Mouse (Mus musculus): ENCODE results near the gene Peak1.

Gene Peak1

DNA sequence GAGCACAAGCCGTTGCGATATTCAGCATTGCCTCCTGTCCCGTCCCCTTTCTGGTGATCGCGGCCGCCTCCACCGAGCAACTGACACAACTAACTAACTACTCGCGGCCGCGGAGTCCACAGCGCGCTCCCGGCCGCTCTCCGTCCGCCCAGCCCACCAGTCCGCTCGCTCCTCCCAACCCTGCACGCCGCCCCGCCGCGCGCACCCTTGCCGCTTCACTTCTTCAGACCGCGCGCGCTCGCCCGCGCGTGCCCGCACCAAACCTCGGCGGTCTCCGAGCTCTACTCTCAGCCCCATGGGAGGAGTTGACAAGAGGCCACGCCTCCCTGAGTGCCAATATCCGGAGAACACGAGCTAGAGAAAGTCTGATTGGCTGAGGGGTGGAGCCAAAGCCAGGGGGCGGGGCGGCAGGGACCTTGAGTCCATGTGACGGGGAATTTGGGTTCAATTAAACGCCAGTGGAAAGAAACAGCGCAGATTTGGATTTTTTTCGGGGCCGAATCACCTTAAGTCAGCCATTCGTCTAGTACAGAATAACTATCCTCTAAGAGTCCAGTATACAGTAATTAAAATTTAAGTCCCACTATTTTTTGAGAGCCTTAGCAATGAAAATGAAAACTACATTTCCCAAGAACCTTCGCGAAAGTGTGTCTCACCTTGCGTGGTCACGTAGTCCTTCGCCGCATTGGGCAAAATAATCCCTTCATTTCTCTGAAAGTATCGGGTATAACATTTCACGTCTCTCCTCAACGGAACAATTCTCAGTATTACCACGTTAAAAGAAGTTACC, at the start of gene Peak1, which contains the start of gene Hmg20a:
Gene Peak1 (minus strand): TSS at position 120 of the 790 bp plus-strand sequence.
Gene Hmg20a (plus strand): TSS at position 662 of the 790 bp plus-strand sequence.
- peak; percentile 91 for ATAC-seq (ENCODE audit: insufficient number of reproducible peaks, low FRiP score, low TSS enrichment)

DNA sequence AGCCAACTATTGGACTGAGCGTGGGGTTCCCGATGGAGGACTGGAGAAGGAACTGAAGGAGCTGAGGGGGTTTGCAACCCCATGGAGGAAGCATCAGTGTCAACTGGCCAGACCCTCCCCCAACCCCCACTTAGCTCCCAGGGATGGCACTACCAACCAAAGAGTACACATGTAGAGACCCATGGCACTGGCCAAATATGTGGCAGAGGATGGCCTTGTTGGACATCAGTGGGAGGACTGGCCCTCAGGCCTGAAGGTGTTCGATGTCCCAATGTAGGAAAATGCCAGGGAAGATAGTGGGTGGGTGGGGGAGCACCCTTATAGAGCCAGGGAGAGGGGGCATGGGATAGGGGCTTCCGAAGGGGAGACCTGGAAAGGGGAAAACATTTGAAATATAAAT, 48.4 kb upstream of the Peak1 start:
- ATAC-seq (ENCODE audit: insufficient number of reproducible peaks, low FRiP score, low TSS enrichment) = no peak

DNA sequence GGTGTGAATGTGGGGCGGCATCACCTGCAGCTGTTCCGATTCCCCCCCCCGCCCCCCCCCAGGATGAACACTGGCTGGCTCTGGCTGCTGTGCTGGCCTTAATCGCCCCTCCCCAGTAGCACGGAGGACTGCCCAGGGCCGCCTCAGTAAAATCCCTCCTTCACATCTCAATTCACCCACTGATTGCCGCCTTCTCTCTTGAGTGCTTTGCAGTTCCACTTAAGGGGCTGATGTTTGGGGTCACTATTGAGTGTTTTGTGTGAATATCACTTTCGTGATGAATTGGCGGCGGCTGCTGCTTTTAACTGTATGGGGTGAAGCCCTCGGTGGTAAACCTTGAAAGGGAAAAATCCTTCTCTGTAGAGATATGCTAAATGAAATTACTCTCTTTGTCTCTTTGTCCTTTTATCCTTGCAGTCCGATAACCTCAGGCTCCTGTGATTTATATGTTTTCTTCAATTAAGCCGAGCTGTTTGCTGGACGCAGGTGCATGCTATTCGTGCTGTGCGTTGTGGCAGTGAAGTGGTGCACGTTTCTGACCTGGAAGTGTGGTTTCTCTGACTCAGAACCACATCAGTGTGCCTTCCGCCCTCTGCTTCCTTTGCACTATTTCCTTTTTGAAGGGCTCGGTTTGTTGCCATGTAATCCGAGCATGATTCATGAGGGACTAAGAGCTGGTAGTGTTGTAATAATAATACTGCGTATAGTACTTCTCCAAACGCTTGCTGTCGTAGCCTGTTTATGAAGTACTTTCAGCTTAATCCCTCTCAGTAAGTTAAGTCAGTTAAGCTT, 47.2 kb upstream of the Peak1 start:
- ATAC-seq (ENCODE audit: insufficient number of reproducible peaks, low FRiP score, low TSS enrichment) = no peak

DNA sequence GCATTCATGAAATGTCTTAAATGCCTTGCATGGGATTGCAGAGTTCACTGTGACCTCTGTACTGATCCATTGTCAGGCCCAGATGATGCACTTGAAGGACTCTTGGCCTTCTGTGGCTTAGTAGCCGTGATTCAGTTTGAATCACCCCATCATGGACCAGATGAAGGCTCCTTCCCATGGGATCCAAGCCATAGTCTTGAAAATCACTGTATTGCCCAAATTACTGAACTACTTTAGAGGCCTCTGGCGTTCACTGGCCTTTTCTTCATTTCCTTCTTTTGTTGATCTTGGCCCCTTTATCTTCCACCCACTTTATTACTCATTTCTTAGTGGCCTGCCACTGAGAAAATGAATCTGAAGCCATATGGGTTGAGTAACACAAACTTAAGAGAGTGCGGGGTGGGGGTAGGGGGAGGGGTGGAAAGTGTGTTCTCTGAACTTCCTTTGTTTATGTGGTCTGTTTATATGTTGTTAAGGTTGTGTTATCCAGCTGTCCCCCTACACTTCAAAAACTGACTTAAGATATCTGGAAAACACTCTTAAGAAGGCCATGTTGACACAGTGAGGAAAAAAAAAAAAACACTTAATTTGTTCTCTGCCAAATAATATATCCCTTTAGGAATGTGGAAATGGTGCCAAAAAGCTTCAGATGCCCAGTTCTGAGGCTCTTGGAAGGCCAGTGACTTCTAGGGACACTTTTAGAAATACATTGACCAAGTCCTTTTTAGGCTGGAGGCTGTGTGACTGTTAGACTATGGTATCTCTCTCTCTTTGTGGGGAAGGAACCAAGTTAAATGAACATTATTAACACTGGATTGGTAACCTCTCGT, 46.0 kb upstream of the Peak1 start:
- ATAC-seq (ENCODE audit: insufficient number of reproducible peaks, low FRiP score, low TSS enrichment) = no peak

DNA sequence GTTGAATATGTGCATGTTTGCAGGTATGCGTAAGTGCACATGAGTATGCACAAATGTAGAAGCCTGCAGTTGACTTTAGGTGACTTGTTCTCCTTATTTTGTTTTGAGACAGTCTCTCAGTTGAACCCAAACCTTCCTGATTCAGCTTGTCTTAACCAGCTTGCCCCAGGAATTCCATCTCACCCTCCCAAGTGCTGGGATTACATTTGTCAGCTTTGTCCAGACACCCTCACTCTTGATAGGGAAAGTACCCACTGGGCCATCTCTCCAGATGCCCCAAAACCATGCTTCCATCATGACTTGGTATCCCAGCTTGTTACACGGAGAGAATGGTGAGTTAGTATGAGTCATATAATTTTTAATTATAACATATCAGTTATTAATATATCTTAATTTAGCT, 45.2 kb upstream of the Peak1 start:
- ATAC-seq (ENCODE audit: insufficient number of reproducible peaks, low FRiP score, low TSS enrichment) = no peak

DNA sequence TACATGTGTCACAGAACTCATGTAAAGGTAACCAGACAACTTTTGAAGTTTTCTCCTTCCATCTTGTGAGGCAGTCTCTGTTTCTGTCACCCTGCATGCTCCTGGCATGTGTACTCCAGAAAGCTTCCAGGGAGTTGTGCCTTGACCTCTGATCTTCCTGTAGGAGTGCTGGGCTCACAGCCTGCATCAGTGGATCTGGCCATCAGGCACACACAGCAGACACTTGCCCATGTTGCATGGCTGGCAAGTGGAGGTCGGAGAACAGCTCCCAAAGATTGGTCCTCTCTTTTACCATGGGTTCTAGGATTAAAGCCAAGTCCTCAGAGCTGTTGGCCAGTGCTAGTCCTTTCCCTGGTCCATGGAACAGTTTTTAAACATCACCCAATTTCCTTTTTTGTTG, 44.7 kb upstream of the Peak1 start:
- ATAC-seq (ENCODE audit: insufficient number of reproducible peaks, low FRiP score, low TSS enrichment) = no peak

DNA sequence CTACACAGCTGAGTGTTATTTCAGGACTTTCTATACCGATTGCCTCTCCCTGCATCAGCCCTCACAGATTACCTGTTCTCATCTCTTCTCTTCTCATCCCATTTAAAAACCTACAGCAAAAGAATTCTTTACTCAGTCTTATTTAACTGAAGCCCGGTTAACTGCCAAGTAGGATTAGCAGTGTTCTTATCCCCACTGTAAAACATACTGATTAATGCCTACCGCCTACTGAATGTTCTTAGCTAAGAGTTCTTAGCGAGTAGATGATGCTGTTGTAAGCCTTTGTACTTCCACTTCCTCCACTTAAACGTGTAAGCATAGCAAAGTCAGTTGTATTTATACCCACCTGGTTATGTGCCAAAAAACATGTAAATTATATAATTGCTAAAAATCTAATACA, 43.1 kb upstream of the Peak1 start:
- ATAC-seq (ENCODE audit: insufficient number of reproducible peaks, low FRiP score, low TSS enrichment) = no peak

DNA sequence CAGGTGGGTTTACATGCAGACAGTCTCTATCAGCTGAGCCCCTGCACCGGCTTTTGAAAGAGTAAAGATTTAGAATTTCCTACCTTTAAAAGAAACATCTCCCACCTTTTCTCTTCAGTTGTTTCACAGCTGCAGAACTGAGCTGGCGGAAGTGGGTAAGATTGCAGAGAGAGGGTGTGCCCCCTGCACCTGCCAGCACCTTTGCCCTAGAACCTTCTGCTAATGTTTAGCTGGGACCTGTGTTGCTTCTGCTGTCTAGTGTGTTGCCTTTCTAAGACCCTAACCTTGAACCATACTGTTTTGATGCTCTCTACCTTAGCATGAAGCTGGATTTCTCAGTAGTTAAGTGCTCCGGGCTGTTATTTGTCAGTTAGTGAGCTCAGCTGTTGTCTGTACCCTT, 38.6 kb upstream of the Peak1 start:
- no peak for ATAC-seq (ENCODE audit: insufficient number of reproducible peaks, low FRiP score, low TSS enrichment)

DNA sequence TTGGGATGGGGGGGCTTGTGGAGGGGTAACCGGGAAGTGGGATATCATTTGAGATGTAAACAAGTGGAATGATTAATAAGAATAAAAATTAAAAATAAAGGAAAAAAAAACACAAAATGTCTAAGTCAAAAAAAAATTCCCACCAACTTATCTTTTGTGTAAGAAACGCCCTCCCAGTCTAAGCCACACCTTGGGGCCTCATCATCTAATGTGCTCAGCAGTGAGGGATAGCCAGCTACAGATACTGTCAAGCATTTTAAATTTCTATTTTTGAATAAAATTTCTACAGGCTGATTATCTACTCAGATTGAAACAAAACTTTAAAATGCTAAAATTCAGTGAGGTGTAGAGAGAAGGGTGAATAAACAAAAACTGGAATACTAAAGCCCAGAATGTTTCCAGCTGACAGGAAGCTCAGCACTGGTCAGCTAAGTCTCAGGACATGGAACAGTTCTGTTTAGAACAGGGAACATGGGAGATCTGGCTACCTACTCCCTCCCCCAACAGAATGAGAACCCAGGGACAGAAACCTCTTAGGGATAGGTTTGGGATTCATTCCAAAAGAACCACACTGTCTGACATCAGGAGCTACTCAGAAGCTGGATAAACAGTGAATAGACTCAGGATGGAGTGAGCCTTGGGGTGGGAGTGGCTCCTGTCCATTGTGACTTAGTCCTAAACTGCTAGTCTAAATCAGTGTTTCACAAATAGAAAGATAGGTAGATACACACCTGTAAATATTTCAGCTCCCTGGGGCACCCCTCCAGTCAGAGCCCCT, 35.4 kb upstream of the Peak1 start:
- no peak for ATAC-seq (ENCODE audit: insufficient number of reproducible peaks, low FRiP score, low TSS enrichment)

DNA sequence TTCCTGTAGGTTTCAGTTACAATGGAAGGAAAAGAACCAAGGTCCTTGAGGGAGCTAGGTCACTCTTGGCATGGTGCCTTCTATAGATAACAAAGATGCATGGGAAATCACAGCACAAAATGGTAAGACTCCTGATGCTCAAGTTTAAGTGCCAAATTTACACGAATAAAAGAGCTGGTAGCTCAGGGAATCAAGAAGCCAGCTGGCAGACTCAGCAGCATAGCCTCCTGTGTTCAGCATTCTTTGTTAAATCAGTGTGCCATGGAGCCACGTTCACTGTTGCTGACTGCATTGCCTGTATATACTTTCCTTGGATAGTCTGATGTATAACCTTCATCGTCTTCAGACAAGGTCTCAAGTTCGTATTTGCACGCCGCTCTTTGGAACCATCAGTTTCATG, 33.7 kb upstream of the Peak1 start:
- no peak for ATAC-seq (ENCODE audit: insufficient number of reproducible peaks, low FRiP score, low TSS enrichment)

DNA sequence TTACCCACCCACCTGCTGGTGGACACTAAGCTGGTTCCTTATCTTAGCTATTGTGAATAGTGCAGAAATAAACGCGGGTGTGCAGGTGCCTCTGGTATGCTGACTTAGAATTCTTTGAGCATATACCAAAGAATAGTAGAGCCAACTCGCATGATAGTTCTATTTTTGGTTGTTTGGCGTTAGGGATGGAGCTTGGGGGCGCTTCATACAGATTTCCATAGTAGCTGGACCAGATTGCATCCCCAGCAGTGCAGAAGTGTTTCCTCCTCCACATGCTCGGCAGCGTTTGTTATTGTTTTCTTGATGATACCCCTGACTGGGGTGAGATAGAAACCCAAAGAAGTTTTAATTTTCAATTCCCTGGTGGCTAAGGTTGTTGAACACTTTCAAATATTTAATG, 21.8 kb upstream of the Peak1 start:
- ATAC-seq (ENCODE audit: insufficient number of reproducible peaks, low FRiP score, low TSS enrichment) = no peak

DNA sequence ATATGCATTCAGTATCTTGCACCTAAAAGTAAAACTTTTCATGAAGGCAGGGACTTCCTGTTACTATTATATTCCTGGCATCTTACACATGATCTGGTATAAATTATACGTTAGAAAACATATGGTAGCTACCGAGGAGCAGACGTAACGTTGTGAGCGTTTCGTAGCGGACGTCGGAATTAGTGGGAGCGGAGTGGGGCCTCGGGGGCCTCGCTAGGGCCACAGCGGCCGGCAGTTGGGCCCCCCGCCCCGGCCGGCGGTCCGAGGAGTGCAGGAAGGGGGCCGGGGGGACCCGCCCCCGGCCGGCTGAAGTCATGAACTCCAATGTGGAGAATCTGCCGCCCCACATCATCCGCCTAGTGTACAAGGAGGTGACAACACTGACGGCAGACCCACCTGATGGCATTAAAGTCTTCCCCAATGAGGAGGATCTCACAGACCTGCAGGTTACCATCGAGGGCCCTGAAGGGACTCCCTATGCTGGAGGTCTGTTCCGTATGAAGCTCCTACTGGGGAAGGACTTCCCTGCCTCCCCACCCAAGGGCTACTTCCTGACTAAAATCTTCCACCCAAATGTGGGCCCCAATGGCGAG, 19.5 kb upstream of the Peak1 start:
- peak; percentile 52; the same call in 1 of the 2 replicates for ATAC-seq (ENCODE audit: insufficient number of reproducible peaks, low FRiP score, low TSS enrichment)

DNA sequence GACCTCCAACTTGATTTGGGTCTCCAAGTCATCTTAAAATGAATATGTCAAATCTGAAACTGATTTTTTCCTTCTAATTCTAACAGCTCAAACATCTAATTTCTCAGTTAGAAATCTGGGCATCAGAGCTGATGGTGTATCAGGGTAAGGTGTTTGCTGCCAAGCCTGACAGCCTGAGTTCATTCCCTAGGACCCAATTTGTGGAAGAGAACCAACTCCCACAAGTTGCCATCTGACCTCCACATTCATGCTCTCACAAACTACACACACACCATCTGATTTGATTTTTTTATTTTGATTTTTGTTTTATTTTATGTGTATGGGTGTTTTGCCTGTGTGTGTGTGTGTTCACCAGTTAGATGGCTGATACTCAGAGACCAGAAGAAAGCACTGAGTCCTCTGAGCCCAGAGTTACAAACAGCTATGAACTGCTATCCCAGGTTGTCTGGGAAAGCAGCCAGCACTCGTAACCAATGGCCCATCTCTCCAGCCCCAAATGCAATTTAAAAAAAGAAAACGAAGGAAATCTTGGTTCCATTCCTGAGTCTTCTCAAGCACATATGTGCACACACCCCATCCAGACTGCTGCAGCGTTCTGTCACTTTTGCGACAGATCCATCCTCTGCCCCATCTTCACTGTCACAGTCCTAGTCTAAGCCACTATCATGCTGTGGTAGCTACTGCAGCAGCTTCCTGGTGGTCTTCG, 18.1 kb upstream of the Peak1 start:
- ATAC-seq (ENCODE audit: insufficient number of reproducible peaks, low FRiP score, low TSS enrichment) = no peak; the same call in 1 of the 2 replicates

DNA sequence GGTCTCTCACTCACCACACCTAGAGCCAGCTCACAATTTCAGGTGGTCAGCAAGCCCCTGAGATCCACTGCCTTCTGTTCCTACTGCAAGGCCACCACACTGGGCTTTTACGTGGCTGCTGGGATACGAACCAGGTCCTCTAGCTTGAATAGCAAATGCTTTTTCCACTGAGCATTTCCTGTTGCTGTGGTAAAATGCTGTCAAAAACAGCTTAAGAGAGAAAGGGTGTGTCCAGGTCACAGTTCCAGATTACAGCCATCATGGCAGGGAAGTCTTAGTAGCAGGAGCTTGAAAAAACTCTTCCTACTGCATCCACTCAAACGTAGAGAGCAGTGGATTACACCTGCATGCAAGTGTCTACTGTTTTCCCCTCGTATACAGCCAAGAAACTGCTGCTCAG, 7.0 kb upstream of the Peak1 start:
- no peak for ATAC-seq (ENCODE audit: insufficient number of reproducible peaks, low FRiP score, low TSS enrichment)

DNA sequence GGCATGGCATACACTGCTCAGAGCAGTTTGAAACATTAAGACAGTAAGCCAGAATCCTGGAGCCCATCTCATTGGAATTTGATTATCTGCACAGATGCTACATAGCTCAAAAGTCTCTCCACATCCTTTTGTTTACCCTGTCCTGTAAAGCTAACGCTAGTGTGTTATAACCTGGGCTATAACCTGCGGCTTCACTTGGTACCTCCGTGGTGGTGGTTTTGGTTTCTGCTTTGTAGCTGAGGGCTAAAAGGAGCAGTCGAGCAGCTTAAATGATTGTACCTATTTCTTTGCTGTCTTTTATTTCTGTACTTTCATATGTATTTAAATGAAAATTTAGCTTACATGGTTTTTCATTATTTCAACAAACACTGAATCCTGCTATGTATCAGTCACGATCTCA, 4.1 kb upstream of the Peak1 start:
- ATAC-seq (ENCODE audit: insufficient number of reproducible peaks, low FRiP score, low TSS enrichment) = no peak

DNA sequence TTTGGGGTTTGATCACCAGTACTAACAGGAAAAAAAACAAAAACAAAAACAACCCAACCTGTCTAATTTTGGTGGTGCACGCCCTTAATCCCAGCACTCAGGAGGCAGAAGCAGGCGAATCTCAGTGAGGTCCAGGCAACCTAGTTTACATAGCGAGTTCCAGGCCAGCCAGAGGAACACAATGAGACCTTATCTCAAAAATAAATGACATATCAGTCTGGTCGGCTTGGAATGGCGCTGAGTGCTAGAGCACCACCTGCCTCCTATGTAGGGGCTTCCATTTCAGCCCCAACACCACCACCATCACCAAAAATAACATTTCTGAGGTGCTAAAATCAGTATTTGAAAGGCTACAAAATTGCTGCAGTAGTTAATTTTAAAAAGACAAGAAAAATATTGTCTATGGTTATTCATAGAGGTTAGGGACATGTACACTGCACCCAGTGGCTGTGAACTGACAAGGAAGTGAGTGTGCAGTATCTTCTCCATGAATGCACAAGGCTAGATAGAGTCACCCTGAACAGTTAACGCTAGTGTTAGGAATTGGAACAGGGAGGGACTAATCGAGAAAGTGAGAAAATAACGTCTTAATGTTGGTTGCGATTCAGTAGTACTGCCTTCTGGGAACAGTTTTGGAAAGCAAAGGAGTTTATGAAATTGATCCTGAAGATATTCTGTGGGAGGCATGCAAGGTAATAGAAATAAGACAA, 3.2 kb upstream of the Peak1 start:
- no peak for ATAC-seq (ENCODE audit: insufficient number of reproducible peaks, low FRiP score, low TSS enrichment)

DNA sequence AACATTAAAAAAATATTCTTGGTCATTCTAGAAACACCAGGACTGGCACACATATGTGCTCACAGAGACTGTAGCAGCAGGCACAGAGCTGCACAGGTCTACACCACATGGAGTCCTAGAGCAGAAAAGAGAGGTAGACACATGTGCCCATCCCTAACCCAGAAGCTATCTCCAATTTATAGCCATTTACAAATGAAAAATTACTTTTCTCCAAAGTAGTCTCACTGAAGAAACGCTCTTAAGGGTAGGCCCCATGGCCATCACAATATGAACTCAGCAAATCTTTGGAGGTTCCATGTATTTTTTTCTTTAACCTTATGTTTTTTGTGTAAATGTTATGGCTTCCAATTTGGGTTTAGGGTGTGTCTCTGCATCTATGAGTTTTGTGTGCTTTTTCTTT, 2.4 kb upstream of the Peak1 start:
- ATAC-seq (ENCODE audit: insufficient number of reproducible peaks, low FRiP score, low TSS enrichment) = no peak

DNA sequence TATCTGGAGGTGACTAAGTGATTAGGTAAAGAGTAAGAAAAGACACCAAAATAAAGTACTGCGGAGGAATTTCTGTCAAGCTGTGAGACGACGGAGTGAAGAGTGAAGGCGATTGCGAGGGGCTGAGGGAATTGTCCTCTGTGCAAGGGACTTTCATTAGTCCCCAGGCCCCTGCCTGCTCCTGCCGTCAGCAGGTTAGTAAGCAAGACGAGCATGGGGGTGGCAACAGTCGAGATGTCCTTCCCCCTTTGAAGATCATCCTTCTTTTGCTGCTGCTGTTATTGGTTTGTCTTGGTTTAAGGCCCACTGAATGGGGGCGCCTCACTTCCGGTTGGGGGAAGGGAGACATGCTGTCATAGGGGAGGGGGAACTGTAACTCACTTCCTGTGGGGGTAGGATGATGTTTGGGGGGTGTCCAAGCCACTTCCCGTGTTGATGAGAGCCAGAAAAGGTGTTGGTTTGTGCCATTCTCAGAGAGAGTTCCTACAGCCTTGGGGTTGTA, 922 bp upstream of the Peak1 start:
- ATAC-seq (ENCODE audit: insufficient number of reproducible peaks, low FRiP score, low TSS enrichment) = 0 out of 2 replicates have a peak, but pooled peaks have one; percentile 33
